Mouse (Mus musculus) ES-Bruce4 (cell line): Measurements from ENCODE around the gene Rpgrip1. TPM values are rescaled to one million over a fixed set of nuclear protein-coding genes. Genes with fewer than 3 reads are reported as not detected.
A peak's percentile ranks its signal among the peaks of the same experiment; 100 is the strongest.

Experiments
- H3K27ac ChIP-seq: 2 replicates; pipeline ENCODE4 v1.5.1; 2012; ENCODE audit warnings: low read length, inconsistent platforms; ENCODE audit not compliant: insufficient read depth
- H3K27me3 ChIP-seq: 2 replicates; pipeline ENCODE4 v1.6.1; 2012; ENCODE audit warnings: mild to moderate bottlenecking, low read length, inconsistent platforms; ENCODE audit not compliant: control insufficient read depth, poor library complexity, insufficient read depth, severe bottlenecking
- H3K36me3 ChIP-seq: 2 replicates; pipeline ENCODE4 v1.6.1; 2012; ENCODE audit warnings: inconsistent platforms, mild to moderate bottlenecking, low read length, moderate library complexity; ENCODE audit not compliant: control insufficient read depth, poor library complexity, insufficient read depth, severe bottlenecking
- H3K4me1 ChIP-seq: one replicate; pipeline ENCODE4 v1.8.1; 2011; ENCODE audit warnings: low read length; ENCODE audit not compliant: control insufficient read depth, insufficient read depth
- H3K4me3 ChIP-seq: 2 replicates; pipeline ENCODE4 v1.5.1; 2011; ENCODE audit warnings: low read depth, mild to moderate bottlenecking, low read length
- H3K9ac ChIP-seq: 2 replicates; pipeline ENCODE4 v1.6.1; 2012; ENCODE audit warnings: low read depth, mild to moderate bottlenecking, inconsistent platforms; ENCODE audit not compliant: poor library complexity, severe bottlenecking
- H3K9me3 ChIP-seq: replicated peaks from 2 replicates; pipeline ENCODE4 v1.6.1; 2012; ENCODE audit warnings: mild to moderate bottlenecking, low read length, inconsistent platforms; ENCODE audit not compliant: control insufficient read depth, poor library complexity, insufficient read depth, severe bottlenecking
- CTCF ChIP-seq: IDR thresholded peaks from one replicate; pipeline ENCODE4 v1.8.1; 2011; ENCODE audit warnings: low read depth, low read length
- EP300 ChIP-seq: IDR thresholded peaks from 2 replicates; pipeline ENCODE4 v1.6.1; 2011; ENCODE audit warnings: low read depth, low read length; ENCODE audit not compliant: insufficient read depth
- POLR2A ChIP-seq: IDR thresholded peaks from one replicate; pipeline ENCODE4 v1.8.1; 2011; ENCODE audit warnings: low read length; ENCODE audit not compliant: insufficient read depth
- polyA plus RNA-seq: library from polyadenylated mRNA; stranded (reverse); fragments of >200 nt; gene quantifications from 2 replicates; pipeline ENCODE4 v1.2.4, GENCODE M21; 2011; ENCODE audit warnings: low read depth; ENCODE audit not compliant: missing spikeins, insufficient read depth, insufficient read length

Gene Rpgrip1
- polyA plus RNA-seq, 1 experiment = 6.7 TPM

DNA sequence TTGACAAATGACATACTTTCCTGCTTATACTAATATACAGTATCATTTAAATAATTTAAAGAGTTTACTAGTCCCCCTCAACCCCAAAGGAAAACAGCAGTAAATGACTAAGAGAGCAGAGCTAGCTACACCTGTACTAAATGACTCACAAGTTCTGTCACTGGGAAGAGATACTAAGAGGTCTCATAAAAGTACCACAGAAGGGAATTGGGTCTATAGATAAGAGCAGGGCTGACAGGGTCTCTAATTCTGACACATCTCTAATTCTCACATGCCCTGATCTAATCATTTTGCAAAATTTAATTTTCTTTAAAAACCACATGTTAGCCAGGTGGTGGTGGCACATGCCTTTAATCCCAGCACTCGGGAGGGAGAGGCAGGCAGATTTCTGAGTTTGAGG lies 78.3 kb downstream of the Rpgrip1 start:
- H3K36me3 ChIP-seq = peaks cover 34% of the 10 kb centered on the region

DNA sequence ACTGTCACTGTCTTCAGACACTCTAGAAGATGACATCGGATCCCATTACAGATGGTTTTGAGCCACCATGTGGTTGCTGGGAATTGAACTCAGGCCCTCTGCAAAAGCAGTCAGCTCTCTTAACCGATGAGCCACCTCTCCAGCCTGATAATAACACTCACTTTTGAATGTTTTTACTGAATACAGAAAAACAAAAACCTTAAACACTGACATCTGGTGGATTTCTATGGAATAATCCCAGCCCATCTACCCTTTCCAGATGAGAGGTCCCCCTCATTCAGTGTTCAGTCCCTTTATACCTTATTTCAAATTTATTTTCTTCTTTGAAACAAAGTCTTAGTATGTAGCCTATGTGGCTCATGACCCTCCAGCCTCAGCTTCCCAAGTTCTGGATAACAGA lies 79.0 kb downstream of the Rpgrip1 start:
- Histone ChIP-seq H3K9ac (no peak overlapping the region), H3K4me1 (no peaks in the 10 kb centered on the region), H3K36me3 (peaks cover 31% of the 10 kb centered on the region), H3K4me3 (no peak overlapping the region), H3K27me3 (no peaks in the 10 kb centered on the region), H3K9me3 (no peaks in the 10 kb centered on the region), H3K27ac (no peak overlapping the region)
- TF ChIP-seq POLR2A (no peak), CTCF (no peak), EP300 (no peak)

More for the DNA sequence above, 78.3 kb downstream of the Rpgrip1 start:
- Histone ChIP-seq H3K4me3 (no peak overlapping the region), H3K9me3 (no peaks in the 10 kb centered on the region), H3K27me3 (no peaks in the 10 kb centered on the region), H3K9ac (no peak overlapping the region), H3K4me1 (no peaks in the 10 kb centered on the region), H3K27ac (no peak overlapping the region)
- TF ChIP-seq POLR2A (no peak), EP300 (no peak), CTCF (no peak)

DNA sequence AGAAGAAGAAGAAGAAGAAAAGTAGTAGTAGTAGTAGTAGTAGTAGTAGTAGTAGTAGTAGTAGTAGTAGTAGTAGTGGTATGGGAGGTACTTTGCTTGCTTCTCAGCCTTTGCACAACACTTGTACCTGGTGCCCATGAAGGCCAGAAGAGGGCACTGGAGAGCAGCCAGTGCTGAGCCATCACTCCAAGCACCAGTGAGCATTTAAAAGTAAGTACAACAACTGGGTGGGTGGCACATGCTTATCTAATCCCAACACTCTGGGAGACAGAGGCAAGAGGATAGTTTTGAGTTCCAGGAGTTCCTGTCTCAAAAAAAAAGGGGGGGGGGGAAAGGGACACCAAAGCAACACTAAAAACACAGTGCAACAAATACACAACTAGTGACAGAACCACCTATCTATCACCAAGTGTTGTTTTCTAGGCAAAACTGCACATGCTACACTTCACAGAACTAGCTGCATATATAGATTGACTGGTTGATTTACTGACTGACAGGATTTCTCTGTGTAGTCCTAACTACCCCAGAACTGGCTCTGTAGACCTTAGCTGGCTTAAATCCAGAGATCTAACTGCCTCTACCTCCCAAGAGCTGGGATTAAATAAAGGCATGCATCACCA lies 80.3 kb downstream of the Rpgrip1 start:
- no peaks in the 10 kb centered on the region for H3K4me1 ChIP-seq
- H3K27me3 ChIP-seq = no peaks in the 10 kb centered on the region
- H3K9me3 ChIP-seq = no peaks in the 10 kb centered on the region
- H3K4me3 ChIP-seq = no peak overlapping the region
- no peak overlapping the region; the same call in 1 of the 2 replicates for H3K9ac ChIP-seq
- peak; percentile 90 for TF ChIP-seq CTCF
- TF ChIP-seq POLR2A = no peak
- peaks cover 28% of the 10 kb centered on the region for H3K36me3 ChIP-seq
- peak overlapping the region; percentile 44; the same call in 1 of the 2 replicates for H3K27ac ChIP-seq

DNA sequence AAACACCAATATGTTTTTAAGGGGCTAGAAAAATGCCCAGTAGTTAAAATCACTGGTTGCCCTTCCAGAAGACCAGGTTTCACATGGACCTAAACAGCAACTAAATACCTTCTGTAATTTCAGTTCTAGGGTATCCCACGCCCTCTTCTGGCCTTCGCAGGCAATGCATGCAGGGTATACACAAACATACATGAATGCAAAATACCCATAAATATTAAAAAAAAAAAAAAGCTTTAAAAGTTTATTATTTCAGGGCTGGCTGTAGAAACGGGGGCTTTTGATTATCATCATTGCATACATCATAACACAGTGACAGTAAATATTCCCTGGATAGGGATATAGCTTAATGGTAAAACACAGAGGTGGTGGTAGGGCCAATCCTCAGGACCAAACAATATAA lies 85.2 kb downstream of the Rpgrip1 start:
- Histone ChIP-seq H3K27ac (no peak overlapping the region), H3K36me3 (peaks cover 17% of the 10 kb centered on the region), H3K4me3 (no peak overlapping the region), H3K4me1 (peaks cover 2% of the 10 kb centered on the region), H3K27me3 (no peaks in the 10 kb centered on the region), H3K9me3 (no peaks in the 10 kb centered on the region), H3K9ac (peak overlapping the region; percentile 99)
- TF ChIP-seq CTCF (peak; percentile 7), EP300 (no peak), POLR2A (no peak)

DNA sequence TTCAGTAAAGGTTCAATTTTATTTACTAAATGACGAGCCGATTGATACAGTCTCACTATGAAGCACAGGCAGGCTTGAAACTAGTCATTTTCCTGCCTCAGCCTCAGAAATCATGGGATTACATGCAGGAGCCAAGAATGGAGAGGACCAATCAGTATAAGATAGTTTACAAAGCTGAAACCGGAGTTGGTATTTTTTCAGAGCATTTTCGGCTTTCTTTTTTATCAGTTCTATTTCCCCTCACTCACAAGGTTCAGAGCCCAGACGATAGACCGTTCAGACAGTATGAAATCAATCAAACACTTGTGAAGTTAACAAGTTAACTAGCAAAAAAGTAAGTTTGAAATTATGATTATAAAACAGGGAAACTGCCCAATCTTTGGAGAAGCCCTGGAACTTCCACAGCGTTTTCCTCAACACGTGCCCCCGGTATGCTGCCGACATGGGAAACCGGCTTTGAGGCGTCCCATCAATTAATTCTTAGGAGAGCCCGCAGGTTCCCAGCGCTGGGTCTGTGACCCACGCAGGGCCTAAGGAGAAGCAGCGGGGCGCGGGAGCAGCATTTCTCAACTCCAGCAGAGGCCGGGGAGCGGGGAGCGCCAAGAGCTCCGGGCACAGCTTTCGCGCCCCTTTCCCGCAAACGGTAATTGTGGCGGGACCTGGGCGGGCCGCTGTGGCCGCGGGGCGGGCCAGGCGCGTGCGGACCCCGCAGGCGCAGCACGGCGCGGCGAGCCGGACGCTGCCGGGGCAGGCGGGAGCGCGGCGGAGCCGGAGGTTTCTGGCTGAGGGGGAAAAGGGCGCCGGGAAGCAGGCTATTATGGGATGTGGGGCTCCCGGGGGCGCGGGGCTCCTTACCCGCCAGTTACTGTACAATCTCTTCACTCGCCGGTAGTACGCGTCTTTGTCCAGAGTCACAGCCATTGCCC lies 86.0 kb downstream of the Rpgrip1 start:
- Histone ChIP-seq H3K27me3 (no peaks in the 10 kb centered on the region), H3K9me3 (no peaks in the 10 kb centered on the region), H3K4me1 (peaks cover 2% of the 10 kb centered on the region), H3K27ac (peak overlapping the region; percentile 93), H3K9ac (peak overlapping the region; percentile 99), H3K36me3 (peaks cover 20% of the 10 kb centered on the region), H3K4me3 (peak overlapping the region; percentile 100)
- no peak for TF ChIP-seq POLR2A
- TF ChIP-seq CTCF = no peak
- TF ChIP-seq EP300 = no peak
